Mouse (Mus musculus): ENCODE data around the gene Acacb. TPM values are rescaled to one million over a fixed set of nuclear protein-coding genes. Genes with fewer than 3 reads are reported as not detected.
A peak's percentile ranks its signal among the peaks of the same experiment; 100 is the strongest.

Acacb gene
- polyA plus RNA-seq, 1 experiment from 2014 or later, result 1.8 TPM

GRCm38 (mm10) chr5:114199116-114199777 is 52.9 kb downstream of the Acacb start:
- H3K4me3 ChIP-seq, result no peak overlapping the region
- H3K9me3 ChIP-seq, result no peaks in the 10 kb centered on the region
- no peak overlapping the region for H3K27ac ChIP-seq
- WGBS, result 46% methylated on average over 13 of the region's 13 CpGs
- H3K36me3 ChIP-seq, result no peaks in the 10 kb centered on the region
- H3K4me1 ChIP-seq (replicated peaks), result 0 out of 2 replicates have a peak, but pooled peaks cover 10% of the 10 kb centered on the region
- H3K27me3 ChIP-seq (ENCODE audit: insufficient read depth, poor library complexity, severe bottlenecking), result no peaks in the 10 kb centered on the region
- peak; percentile 11 for DNase-seq (ENCODE audit: low spot score)

- Histone ChIP-seq H3K9me3 (no peaks in the 10 kb centered on the region), H3K27ac (no peak overlapping the region), H3K4me3 (no peak overlapping the region), H3K27me3 (ENCODE audit: insufficient read depth, poor library complexity, severe bottlenecking) (no peaks in the 10 kb centered on the region), H3K4me1 (replicated peaks) (no peaks in the 10 kb centered on the region), H3K36me3 (no peaks in the 10 kb centered on the region)
- no peak for DNase-seq (ENCODE audit: low spot score)
- WGBS, result 76% methylated on average over 2 of the region's 2 CpGs
Measured at GRCm38 (mm10) chr5:114206158-114206557, 59.8 kb downstream of the Acacb start.

GRCm38 (mm10) chr5:114213183-114213582 is 66.8 kb downstream of the Acacb start:
- 71% methylated on average over 10 of the region's 10 CpGs for WGBS
- no peak for DNase-seq (ENCODE audit: low spot score)
- H3K27me3 ChIP-seq (ENCODE audit: insufficient read depth, poor library complexity, severe bottlenecking), result no peaks in the 10 kb centered on the region
- no peaks in the 10 kb centered on the region for H3K9me3 ChIP-seq
- no peaks in the 10 kb centered on the region for H3K4me1 ChIP-seq (replicated peaks)
- H3K4me3 ChIP-seq, result no peak overlapping the region
- no peaks in the 10 kb centered on the region for H3K36me3 ChIP-seq
- no peak overlapping the region for H3K27ac ChIP-seq

GRCm38 (mm10) chr5:114218771-114219170 is 72.4 kb downstream of the Acacb start:
- 81% methylated on average over 14 of the region's 14 CpGs for WGBS
- no peaks in the 10 kb centered on the region for H3K27me3 ChIP-seq (ENCODE audit: insufficient read depth, poor library complexity, severe bottlenecking)
- no peak overlapping the region for H3K4me3 ChIP-seq
- no peak for DNase-seq (ENCODE audit: low spot score)
- H3K27ac ChIP-seq, result no peak overlapping the region
- H3K9me3 ChIP-seq, result no peaks in the 10 kb centered on the region
- no peaks in the 10 kb centered on the region for H3K4me1 ChIP-seq (replicated peaks)
- H3K36me3 ChIP-seq, result no peaks in the 10 kb centered on the region

GRCm38 (mm10) chr5:114226051-114226450 is 79.7 kb downstream of the Acacb start:
- H3K36me3 ChIP-seq, result no peaks in the 10 kb centered on the region
- no peaks in the 10 kb centered on the region for H3K27me3 ChIP-seq (ENCODE audit: insufficient read depth, poor library complexity, severe bottlenecking)
- H3K27ac ChIP-seq, result no peak overlapping the region
- DNase-seq (ENCODE audit: low spot score), result no peak
- WGBS, result 95% methylated on average over 7 of the region's 7 CpGs
- no peaks in the 10 kb centered on the region for H3K4me1 ChIP-seq (replicated peaks)
- no peak overlapping the region for H3K4me3 ChIP-seq
- peaks cover 24% of the 10 kb centered on the region for H3K9me3 ChIP-seq

GRCm38 (mm10) chr5:114228901-114229300 is 82.6 kb downstream of the Acacb start:
- 82% methylated on average over 5 of the region's 5 CpGs for WGBS
- Histone ChIP-seq H3K27me3 (ENCODE audit: insufficient read depth, poor library complexity, severe bottlenecking) (no peaks in the 10 kb centered on the region), H3K4me1 (replicated peaks) (no peaks in the 10 kb centered on the region), H3K36me3 (no peaks in the 10 kb centered on the region), H3K27ac (no peak overlapping the region), H3K9me3 (peaks cover 24% of the 10 kb centered on the region), H3K4me3 (no peak overlapping the region)
- no peak for DNase-seq (ENCODE audit: low spot score)

- DNase-seq (ENCODE audit: low spot score), result no peak
- WGBS, result 29% methylated on average over 7 of the region's 7 CpGs
- no peaks in the 10 kb centered on the region for H3K4me1 ChIP-seq (replicated peaks)
- H3K27me3 ChIP-seq (ENCODE audit: insufficient read depth, poor library complexity, severe bottlenecking), result 0 out of 2 replicates have a peak, but pooled peaks cover 3% of the 10 kb centered on the region
- H3K36me3 ChIP-seq, result no peaks in the 10 kb centered on the region
- no peaks in the 10 kb centered on the region for H3K9me3 ChIP-seq
- H3K27ac ChIP-seq, result no peak overlapping the region
- H3K4me3 ChIP-seq, result no peak overlapping the region
Measured at GRCm38 (mm10) chr5:114238924-114239323, 92.6 kb downstream of the Acacb start.

GRCm38 (mm10) chr5:114239737-114240136 is 93.4 kb downstream of the Acacb start:
- no peak for DNase-seq (ENCODE audit: low spot score)
- Histone ChIP-seq H3K4me1 (replicated peaks) (no peaks in the 10 kb centered on the region), H3K36me3 (no peaks in the 10 kb centered on the region), H3K27me3 (ENCODE audit: insufficient read depth, poor library complexity, severe bottlenecking) (0 out of 2 replicates have a peak, but pooled peaks cover 3% of the 10 kb centered on the region), H3K4me3 (no peak overlapping the region), H3K27ac (no peak overlapping the region), H3K9me3 (no peaks in the 10 kb centered on the region)
- WGBS, result 49% methylated on average over 14 of the region's 14 CpGs

- Histone ChIP-seq H3K9me3 (no peaks in the 10 kb centered on the region), H3K27ac (no peak overlapping the region), H3K27me3 (ENCODE audit: insufficient read depth, poor library complexity, severe bottlenecking) (peaks cover 19% of the 10 kb centered on the region), H3K36me3 (no peaks in the 10 kb centered on the region), H3K4me3 (no peak overlapping the region), H3K4me1 (replicated peaks) (peaks cover 13% of the 10 kb centered on the region)
- no peak for DNase-seq (ENCODE audit: low spot score)
- whole genome bisulfite sequencing, result 82% methylated on average over 7 of the region's 7 CpGs
Measured at GRCm38 (mm10) chr5:114246465-114246864, 100.1 kb downstream of the Acacb start.

- DNase-seq (ENCODE audit: low spot score), result peak; percentile 83
- no peaks in the 10 kb centered on the region for H3K9me3 ChIP-seq
- H3K27me3 ChIP-seq (ENCODE audit: insufficient read depth, poor library complexity, severe bottlenecking), result peaks cover 31% of the 10 kb centered on the region
- no peaks in the 10 kb centered on the region for H3K36me3 ChIP-seq
- peak overlapping the region; percentile 28; the same call in 1 of the 2 replicates for H3K4me3 ChIP-seq
- WGBS, result 23% methylated on average over 14 of the region's 14 CpGs
- peaks cover 13% of the 10 kb centered on the region for H3K4me1 ChIP-seq (replicated peaks)
- peak overlapping the region; percentile 42 for H3K27ac ChIP-seq
Measured at GRCm38 (mm10) chr5:114248174-114248589, 101.8 kb downstream of the Acacb start.

DNA sequence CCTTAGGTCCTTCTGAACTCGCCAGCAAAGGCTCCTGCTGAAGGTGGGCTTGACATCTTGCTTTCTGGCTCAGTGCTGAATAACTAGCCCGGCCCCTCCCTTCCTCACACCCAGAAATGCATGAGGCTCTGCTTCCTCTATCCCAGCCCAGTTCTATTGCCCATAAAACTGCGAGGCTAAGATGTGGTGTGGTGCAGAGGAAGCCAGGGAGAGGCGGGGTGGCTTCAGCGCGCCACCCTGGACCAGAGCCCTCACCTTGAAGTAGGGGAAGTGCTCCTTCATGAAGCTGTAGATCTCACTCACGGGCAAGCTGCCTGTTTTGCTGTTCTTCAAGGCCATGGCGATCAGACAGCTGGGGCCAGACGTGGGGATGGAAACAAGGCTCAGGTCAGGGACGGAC is 113.2 kb downstream of the Acacb start:
- H3K4me1 ChIP-seq (replicated peaks), result peaks cover 38% of the 10 kb centered on the region
- H3K27me3 ChIP-seq (ENCODE audit: insufficient read depth, poor library complexity, severe bottlenecking), result peaks cover 37% of the 10 kb centered on the region
- DNase-seq (ENCODE audit: low spot score), result no peak
- no peak overlapping the region for H3K4me3 ChIP-seq
- H3K36me3 ChIP-seq, result no peaks in the 10 kb centered on the region
- no peaks in the 10 kb centered on the region for H3K9me3 ChIP-seq
- 78% methylated on average over 10 of the region's 10 CpGs for WGBS
- no peak overlapping the region for H3K27ac ChIP-seq

GRCm38 (mm10) chr5:114261494-114261893 is 115.2 kb downstream of the Acacb start:
- Histone ChIP-seq H3K36me3 (no peaks in the 10 kb centered on the region), H3K9me3 (no peaks in the 10 kb centered on the region), H3K4me3 (no peak overlapping the region), H3K27ac (no peak overlapping the region), H3K4me1 (replicated peaks) (peaks cover 37% of the 10 kb centered on the region), H3K27me3 (ENCODE audit: insufficient read depth, poor library complexity, severe bottlenecking) (peaks cover 32% of the 10 kb centered on the region; the same call in 1 of the 2 replicates)
- no peak for DNase-seq (ENCODE audit: low spot score)

GRCm38 (mm10) chr5:114264030-114264459 is 117.7 kb downstream of the Acacb start:
- Histone ChIP-seq H3K27ac (peak overlapping the region; percentile 10; the same call in 1 of the 2 replicates), H3K4me3 (no peak overlapping the region), H3K36me3 (no peaks in the 10 kb centered on the region), H3K27me3 (ENCODE audit: insufficient read depth, poor library complexity, severe bottlenecking) (peaks cover 49% of the 10 kb centered on the region), H3K4me1 (replicated peaks) (peaks cover 37% of the 10 kb centered on the region), H3K9me3 (no peaks in the 10 kb centered on the region)
- DNase-seq (ENCODE audit: low spot score), result peak; percentile 69
- WGBS, result 61% methylated on average over 8 of the region's 8 CpGs

Measured in hindbrain, embryonic 10.5 days (tissue).